Mouse (Mus musculus): ENCODE measurements around the gene Sbno1. TPM values are rescaled to one million over a fixed set of nuclear protein-coding genes. Genes with fewer than 3 reads are reported as not detected.

The Sbno1 gene
- polyA plus RNA-seq, 1 experiment, result 53.2 TPM

GRCm38 (mm10) chr5:124440094-124440701 is 14.4 kb upstream of the Sbno1 start:
- TF ChIP-seq POLR2A (IDR thresholded peaks at IDR 0.05; ENCODE audit: borderline replicate concordance, extremely low read depth, insufficient read depth, insufficient read length, poor library complexity, severe bottlenecking), result no peak
- peak; percentile 42 for TF ChIP-seq CTCF (IDR thresholded peaks at IDR 0.05; ENCODE audit: borderline replicate concordance, extremely low read depth, insufficient read depth, insufficient read length)
- peak; percentile 71 for DNase-seq (ENCODE audit: low read depth)

- peak; percentile 98 for DNase-seq (ENCODE audit: low read depth)
- TF ChIP-seq CTCF (IDR thresholded peaks at IDR 0.05; ENCODE audit: borderline replicate concordance, extremely low read depth, insufficient read depth, insufficient read length), result no peak
- no peak for TF ChIP-seq POLR2A (IDR thresholded peaks at IDR 0.05; ENCODE audit: borderline replicate concordance, extremely low read depth, insufficient read depth, insufficient read length, poor library complexity, severe bottlenecking)
Observed at GRCm38 (mm10) chr5:124439447-124440093, 13.8 kb upstream of the Sbno1 start, which contains the start of gene Kmt5a. Kmt5a (plus strand) TSS chr5:124439930.

GRCm38 (mm10) chr5:124438746-124439145 is 12.9 kb upstream of the Sbno1 start:
- no peak for DNase-seq (ENCODE audit: low read depth)
- TF ChIP-seq POLR2A (IDR thresholded peaks at IDR 0.05; ENCODE audit: borderline replicate concordance, extremely low read depth, insufficient read depth, insufficient read length, poor library complexity, severe bottlenecking) (no peak), CTCF (IDR thresholded peaks at IDR 0.05; ENCODE audit: borderline replicate concordance, extremely low read depth, insufficient read depth, insufficient read length) (no peak)

GRCm38 (mm10) chr5:124438229-124438628 is 12.4 kb upstream of the Sbno1 start:
- DNase-seq (ENCODE audit: low read depth), result no peak
- TF ChIP-seq CTCF (IDR thresholded peaks at IDR 0.05; ENCODE audit: borderline replicate concordance, extremely low read depth, insufficient read depth, insufficient read length) (no peak), POLR2A (IDR thresholded peaks at IDR 0.05; ENCODE audit: borderline replicate concordance, extremely low read depth, insufficient read depth, insufficient read length, poor library complexity, severe bottlenecking) (no peak)

- TF ChIP-seq POLR2A (IDR thresholded peaks at IDR 0.05; ENCODE audit: borderline replicate concordance, extremely low read depth, insufficient read depth, insufficient read length, poor library complexity, severe bottlenecking), result no peak
- no peak for TF ChIP-seq CTCF (IDR thresholded peaks at IDR 0.05; ENCODE audit: borderline replicate concordance, extremely low read depth, insufficient read depth, insufficient read length)
- no peak for DNase-seq (ENCODE audit: low read depth)
Observed at GRCm38 (mm10) chr5:124433048-124433447, 7.2 kb upstream of the Sbno1 start.

DNA sequence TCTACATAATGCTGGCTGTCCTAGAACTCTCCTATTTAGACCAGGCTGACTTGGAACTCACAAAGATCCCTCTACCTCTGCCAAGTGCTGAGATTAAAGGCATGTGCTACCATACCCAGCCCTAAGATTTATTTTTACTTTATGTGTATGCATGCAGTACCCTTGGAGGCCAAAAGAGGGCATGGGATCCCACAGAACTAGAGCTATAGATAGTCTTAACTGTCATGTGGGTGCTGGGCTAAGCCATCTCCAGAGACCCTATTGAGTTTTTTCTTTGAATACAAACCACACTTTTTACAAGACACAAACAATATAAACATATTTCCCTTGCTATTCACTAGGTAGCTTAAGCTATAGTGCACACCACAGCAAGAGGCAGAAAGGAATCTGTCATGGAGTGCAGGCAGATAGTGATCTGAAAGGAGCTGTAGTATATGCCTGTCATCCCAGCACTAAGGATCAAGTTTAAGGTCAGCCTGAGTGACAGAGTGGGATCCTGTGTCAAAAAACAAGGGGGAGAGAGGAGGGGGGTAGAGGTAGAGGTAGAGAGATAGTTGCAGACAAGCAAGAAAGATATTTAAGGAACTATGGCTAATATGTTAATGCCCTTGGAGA is 6.7 kb upstream of the Sbno1 start:
- DNase-seq (ENCODE audit: low read depth), result peak; percentile 81
- TF ChIP-seq POLR2A (IDR thresholded peaks at IDR 0.05; ENCODE audit: borderline replicate concordance, extremely low read depth, insufficient read depth, insufficient read length, poor library complexity, severe bottlenecking) (no peak), CTCF (IDR thresholded peaks at IDR 0.05; ENCODE audit: borderline replicate concordance, extremely low read depth, insufficient read depth, insufficient read length) (peak; percentile 67; the same call in 1 of the 2 replicates)

GRCm38 (mm10) chr5:124426475-124427071 is 772 bp upstream of the Sbno1 start:
- DNase-seq (ENCODE audit: low read depth), result no peak
- TF ChIP-seq POLR2A (IDR thresholded peaks at IDR 0.05; ENCODE audit: borderline replicate concordance, extremely low read depth, insufficient read depth, insufficient read length, poor library complexity, severe bottlenecking), result no peak
- no peak for TF ChIP-seq CTCF (IDR thresholded peaks at IDR 0.05; ENCODE audit: borderline replicate concordance, extremely low read depth, insufficient read depth, insufficient read length)

DNA sequence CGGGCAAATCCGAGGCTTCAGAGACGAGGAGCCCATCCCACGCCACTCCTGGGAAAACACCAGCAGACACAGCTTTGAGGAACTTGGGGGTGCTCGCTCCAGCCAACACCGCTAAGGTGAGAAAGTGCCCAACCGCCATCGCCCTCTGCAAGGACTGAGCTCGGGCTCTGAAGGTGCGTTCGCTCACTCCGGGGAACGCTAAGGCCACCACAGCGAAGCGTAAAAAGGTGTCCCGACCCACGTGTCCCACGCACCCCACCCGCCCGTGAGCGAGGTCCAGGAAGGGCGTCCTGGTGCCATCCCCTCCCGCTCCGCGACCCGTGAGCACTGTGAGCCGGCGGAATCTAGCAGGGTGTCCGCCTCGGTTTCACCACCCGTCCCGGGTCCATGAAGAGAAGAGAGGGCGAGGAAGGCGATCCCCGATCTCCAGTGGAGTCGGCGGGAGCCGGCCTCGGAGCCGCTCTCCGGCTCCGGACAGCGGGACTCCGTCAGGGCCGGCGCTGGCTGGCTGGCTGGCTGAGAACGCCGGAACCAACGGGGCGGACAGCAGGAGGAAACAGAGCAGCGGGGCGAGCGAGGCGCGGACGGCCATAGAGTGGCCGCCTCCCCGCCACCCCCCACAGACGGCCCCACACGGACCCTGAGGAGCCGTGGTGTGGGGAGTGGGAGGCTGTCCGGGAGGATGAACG is 934 bp downstream of the Sbno1 start:
- peak; percentile 18 for DNase-seq (ENCODE audit: low read depth)
- TF ChIP-seq POLR2A (IDR thresholded peaks at IDR 0.05; ENCODE audit: borderline replicate concordance, extremely low read depth, insufficient read depth, insufficient read length, poor library complexity, severe bottlenecking), result no peak
- no peak for TF ChIP-seq CTCF (IDR thresholded peaks at IDR 0.05; ENCODE audit: borderline replicate concordance, extremely low read depth, insufficient read depth, insufficient read length)

DNA sequence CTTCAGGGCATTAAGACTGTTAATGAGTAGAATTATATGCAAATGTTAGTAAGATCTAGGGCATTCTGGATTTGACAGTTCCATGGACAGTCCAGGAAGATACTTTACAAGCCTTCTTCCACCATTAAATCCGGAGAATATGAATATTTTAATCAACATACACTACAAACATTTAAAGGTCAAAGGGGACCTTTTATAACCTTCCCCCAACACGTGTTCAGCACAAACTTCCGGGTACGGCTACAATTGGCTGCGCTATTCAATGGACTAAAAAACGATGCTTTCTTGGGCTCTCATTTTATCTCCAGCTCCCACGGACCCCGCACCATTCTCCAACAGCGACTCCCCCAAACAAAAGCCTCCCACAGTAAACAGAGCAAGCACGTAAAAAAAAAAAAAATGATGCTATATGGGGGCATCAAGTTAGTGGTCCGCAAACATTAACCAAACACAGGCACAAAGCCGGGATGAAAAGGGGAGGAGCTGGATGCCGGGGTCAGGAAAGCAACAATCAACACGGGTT is 1.5 kb downstream of the Sbno1 start:
- no peak for DNase-seq (ENCODE audit: low read depth)

GRCm38 (mm10) chr5:124421786-124422185 is 4.0 kb downstream of the Sbno1 start:
- no peak for DNase-seq (ENCODE audit: low read depth)
- TF ChIP-seq POLR2A (IDR thresholded peaks at IDR 0.05; ENCODE audit: borderline replicate concordance, extremely low read depth, insufficient read depth, insufficient read length, poor library complexity, severe bottlenecking) (no peak), CTCF (IDR thresholded peaks at IDR 0.05; ENCODE audit: borderline replicate concordance, extremely low read depth, insufficient read depth, insufficient read length) (no peak)

More for the DNA sequence above, 1.5 kb downstream of the Sbno1 start:
- no peak for TF ChIP-seq CTCF (IDR thresholded peaks at IDR 0.05; ENCODE audit: borderline replicate concordance, extremely low read depth, insufficient read depth, insufficient read length)
- TF ChIP-seq POLR2A (IDR thresholded peaks at IDR 0.05; ENCODE audit: borderline replicate concordance, extremely low read depth, insufficient read depth, insufficient read length, poor library complexity, severe bottlenecking), result no peak
